Mouse (Mus musculus): ENCODE measurements around the gene Bok.

The Bok gene

GRCm38 (mm10) chr1:93740671-93741070 is 55.2 kb downstream of the Bok start:
- in situ Hi-C loops (cut with MboI, MseI), result no loop called here

- in situ Hi-C loops (cut with MboI, MseI), result no loop called here
These were observed 56.5 kb downstream of the Bok start for GRCm38 (mm10) chr1:93741987-93742386.

GRCm38 (mm10) chr1:93742910-93743309 is 57.5 kb downstream of the Bok start:
- in situ Hi-C loops (cut with MboI, MseI), result no loop called here
